Mouse (Mus musculus): ENCODE data around the gene Vmn1r178.
"Not testable (repeated sequence)": the region's sequence is repeated elsewhere in the genome, so short reads cannot be mapped to it uniquely, and the experiment has no call there.

Gene Vmn1r178

DNA sequence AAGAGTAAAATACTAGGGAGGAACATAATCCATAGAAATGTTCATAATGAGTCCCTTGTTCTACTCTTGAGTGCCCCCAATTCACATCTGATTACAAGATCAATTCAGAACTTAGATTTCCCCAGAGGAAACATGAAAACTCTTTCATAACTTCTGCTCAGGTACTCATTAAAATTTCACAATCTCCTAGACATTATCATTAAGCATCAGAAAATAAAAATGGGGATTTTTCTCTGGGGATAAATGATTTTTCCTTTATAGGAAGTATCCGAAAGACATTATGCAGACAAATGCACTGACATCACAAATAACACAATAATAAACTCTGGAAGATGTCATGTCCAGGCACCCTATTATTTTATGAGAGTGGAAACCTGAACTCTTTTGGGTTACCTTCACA, at the start of gene Vmn1r178:
Gene Vmn1r178, plus strand, starts transcription at position 301 of the 400 bp plus-strand sequence.
- DNase-seq (ENCODE audit: low read depth), result no peak

DNA sequence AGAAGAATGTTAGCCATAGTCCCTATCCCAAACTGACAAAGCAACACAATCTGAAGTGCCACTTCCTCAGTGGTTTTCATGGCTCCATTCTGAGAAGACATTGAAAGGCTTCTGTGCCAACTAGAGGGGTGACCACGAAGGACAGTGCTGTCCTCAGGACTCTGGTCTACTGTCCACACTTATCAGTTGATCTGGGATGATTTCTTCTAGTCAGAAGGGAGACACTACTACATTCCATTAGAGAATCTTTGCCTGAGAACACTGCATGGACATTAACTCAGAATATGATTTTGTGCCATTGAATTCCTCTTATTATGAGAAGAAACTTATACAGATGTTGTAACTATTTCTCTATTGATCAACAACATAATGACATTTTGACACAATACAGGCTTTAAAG, 25.5 kb upstream of the Vmn1r178 start, which contains the start of gene Vmn1r177:
Gene Vmn1r177, minus strand, starts transcription at position 101 of the 400 bp plus-strand sequence.
- DNase-seq (ENCODE audit: low read depth), result not testable (repeated sequence)

DNA sequence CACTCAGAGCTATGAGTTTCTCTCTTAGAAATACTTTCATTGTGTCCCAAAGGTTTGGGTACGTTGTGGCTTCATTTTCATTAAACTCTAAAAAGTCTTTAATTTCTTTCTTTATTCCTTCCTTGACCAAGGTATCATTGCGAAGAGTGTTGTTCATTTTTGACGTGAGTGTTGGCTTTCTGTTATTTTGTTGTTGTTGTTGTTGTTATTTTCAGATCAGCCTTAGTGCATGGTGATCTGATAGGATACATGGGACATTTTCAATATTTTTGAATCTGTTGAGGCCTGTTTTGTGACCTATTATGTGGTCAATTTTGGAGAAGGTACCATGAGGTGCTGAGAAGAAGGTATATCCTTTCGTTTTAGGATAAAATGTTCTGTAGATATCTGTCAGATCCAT, 14.9 kb upstream of the Vmn1r178 start:
- not testable (repeated sequence) for DNase-seq (ENCODE audit: low read depth)

DNA sequence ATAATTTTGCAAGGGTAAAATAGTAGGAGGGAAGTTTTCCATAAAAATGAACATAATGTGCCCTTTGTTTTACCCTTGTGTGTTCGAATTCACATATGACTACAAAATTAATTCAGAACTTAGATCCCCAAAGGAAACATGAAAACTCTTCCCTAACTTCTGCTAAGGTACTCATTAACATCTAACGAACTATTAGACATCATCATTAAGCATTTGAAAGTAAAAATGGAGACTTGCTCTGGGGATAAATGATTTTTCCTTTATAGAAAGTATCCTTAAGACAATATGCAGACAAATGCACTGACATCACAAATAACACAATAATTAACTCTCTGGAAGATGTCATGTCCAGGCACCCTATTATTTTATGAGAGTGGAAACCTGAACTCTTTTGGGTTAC, 34.9 kb downstream of the Vmn1r178 start, which contains the start of gene Vmn1r179:
Gene Vmn1r179, plus strand, starts transcription at position 301 of the 400 bp plus-strand sequence.
- DNase-seq (ENCODE audit: low read depth), result no peak

All from induced T-regulatory cell, adult 2 months (primary cell).